Mouse (Mus musculus) heart, postnatal 4 days (tissue): ENCODE results near the gene Kcnn3. TPM values are rescaled to one million over a fixed set of nuclear protein-coding genes. Genes with fewer than 3 reads are reported as not detected.

Source experiments
- DNase-seq: peaks from one replicate; pipeline ENCODE4 v3.0.0; 2021
- total RNA-seq, 2 experiments: library from RNA; stranded (reverse); gene quantifications; 2 replicates each; pipeline ENCODE4 v1.2.3; 2021

Kcnn3 gene
- total RNA-seq, 2 experiments from 2014 or later, result 4.3 to 4.8 TPM

DNA sequence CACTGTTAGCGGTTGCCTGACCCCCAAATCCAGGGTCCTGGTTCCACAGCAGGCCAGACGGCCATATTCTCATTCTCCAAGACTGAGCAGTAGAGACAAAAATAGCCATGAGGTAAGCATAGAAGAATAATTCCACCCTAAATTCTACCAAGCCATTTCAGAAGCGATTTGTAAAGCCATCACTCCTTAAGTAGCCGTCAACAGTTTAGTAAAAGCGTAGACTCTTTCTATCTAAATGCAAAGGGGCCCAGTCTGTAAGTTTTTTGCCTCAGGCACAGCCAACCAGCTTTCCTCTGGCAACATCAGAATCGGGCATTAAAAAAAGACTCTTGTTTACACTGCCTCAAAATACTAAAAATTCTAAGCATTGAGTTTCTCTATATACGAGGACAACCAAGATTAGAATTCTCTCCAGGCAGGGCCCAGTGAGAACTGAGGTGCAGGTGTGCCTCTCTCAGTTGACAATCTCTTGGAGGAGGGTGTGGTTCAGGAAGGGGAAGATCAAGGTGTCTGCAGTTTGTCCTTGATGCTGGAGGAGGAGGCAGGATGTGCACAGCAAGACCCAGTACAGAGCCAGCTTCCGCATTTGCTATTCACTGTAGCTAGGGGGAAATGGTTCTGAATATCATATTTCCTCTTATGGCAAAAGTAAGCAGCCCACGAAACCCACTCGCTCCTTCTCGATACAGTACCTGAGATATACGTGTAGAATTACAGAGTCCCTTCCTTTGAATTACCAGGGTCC, 152.8 kb downstream of the Kcnn3 start:
- DNase-seq, result no peak

DNA sequence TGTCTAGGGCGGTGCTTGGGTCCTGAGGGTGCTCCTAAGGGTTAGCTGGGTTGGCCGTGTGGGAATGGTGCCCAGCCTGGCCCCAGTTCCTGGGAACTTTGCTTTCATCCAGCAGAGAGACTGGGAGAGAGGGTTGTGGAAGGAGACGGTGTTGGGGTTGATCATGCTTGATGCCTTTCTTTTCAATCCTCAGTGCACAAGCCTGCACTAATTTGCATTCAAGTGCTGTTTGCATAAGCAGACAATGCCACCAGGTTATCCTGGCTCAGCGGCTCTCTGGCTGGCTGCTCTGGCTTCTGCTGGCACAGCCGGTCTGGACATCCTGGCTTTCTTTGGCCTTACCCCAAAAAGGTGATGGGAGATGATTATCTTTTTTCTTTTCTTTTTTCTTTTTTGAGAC, 157.7 kb downstream of the Kcnn3 start:
- DNase-seq, result no peak

DNA sequence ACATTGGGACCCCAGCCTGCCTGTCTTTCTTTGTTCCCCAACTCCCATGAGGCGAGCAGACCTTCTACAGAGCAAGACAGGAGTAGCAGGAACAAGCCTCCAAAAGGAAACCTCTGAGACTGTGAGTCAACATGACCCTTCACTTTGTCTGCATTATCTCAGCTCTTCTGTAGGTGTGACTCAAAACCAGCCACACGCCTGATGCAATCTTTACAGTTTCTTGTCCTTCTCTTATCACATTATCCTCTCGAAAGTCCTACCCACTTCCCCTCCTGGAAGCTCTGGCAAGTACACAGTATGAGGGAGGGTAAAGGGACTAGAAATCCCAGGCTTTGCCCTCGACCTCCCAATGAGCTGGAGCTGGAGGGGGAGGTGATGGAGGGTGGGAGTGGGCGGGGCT, 166.1 kb downstream of the Kcnn3 start:
- no peak for DNase-seq

DNA sequence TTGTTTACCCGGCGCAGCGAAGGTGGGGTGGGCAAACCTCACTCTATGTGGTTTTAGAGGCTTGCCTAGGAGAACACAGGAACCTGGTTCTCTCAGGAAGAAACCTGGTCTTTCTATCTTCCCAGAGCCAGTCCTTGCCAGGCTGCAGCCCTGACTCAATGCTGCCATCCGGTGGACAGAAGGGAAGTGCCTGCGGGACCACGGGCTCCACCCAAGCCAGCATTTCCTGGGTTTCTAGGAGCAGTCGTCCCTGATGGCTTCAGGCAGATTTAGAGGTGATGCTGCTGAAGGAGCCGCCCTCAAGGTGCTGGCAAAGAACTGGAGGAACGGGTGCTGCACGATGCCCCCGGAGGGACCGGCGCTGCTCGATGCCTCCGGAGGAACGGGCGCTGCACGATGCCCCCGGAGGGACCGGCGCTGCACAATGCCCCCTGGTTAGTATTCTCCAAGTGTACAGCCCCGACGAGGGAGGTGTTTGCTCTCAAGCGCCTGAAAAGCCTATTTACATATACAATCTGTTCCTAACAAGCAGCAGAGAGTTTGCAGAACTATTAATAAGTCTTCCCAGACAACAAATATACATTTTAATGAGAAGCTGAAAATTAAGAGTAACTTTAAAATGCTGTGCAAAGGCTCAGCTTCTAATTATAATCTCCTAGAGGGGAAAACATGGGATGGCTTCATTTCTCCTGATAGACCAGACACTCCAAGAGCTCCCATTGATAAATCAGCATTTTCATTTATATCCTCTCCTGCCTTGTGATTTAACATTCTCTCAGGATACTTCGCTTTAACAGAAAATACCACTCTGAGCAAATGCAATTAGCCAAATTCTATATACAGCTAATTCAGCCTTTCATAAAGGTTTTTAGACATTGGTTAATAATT, 169.0 kb downstream of the Kcnn3 start:
- DNase-seq, result peak; percentile 92

DNA sequence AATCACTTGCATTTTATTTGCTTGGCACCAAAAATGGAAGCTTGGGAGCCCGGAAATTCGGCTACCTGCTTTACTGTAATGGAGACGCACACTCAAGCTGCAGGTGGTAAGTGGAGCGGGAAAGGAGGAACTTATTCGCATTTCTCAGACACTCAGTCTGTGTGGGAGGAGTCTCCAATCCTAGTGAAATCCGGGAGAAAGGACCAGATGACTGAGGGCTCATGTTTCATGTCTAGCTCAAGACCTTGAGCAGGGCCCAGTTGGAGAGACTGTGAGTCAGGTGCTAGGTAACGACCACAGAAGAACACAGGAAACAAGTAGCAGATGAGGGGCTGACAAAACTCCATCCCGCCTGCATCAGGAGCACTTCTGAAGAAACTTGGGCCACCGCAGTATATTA, 171.8 kb downstream of the Kcnn3 start:
- no peak for DNase-seq

DNA sequence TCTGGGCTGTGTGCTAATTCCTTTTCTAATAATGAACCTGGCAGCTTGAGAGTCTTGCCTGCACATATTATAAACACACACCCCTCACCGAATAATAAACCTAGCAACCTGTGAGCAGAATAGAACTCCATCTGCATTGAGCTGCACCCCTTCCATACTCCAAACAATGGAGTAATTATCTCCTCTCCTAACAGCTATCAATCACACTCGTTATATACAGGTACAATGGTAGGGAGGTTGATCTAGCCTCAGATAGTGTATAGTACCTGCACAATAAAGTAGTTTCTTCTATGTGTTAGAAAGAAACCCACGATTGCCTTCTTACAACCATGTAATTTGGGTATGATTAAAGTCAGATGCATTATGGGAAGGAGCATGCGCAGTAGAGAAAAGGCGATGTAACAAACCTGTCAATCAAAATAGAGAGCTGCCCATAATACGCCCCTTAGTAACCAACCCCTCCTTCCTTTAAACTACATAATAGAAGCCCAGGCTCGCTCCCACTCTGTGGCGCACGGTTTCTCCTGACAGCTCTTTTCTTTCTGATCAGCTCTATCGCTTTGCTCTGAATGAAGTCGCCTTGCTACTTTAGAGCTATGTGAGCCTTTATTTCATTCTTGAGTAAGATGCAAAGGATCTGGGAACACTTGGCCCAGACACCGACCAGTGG, 176.3 kb downstream of the Kcnn3 start:
- DNase-seq, result no peak

DNA sequence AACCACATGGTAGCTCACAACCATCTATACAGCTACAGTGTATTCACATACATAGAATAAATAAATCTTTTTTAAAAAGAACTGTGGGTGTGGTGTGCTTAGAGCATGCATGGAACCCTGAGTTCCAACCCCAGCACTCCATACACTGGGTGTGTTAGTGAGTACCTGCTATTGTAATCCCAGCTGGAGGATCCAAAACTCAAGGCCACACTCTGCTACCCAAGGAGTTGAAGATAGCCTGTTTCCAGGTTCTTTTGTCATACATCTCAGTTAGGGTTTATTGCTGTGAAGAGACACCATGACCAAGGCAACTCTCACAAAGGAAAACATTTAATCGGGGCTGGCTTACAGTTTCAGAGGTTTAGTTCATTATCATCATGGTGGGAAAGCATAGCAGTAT, 179.0 kb downstream of the Kcnn3 start:
- no peak for DNase-seq

DNA sequence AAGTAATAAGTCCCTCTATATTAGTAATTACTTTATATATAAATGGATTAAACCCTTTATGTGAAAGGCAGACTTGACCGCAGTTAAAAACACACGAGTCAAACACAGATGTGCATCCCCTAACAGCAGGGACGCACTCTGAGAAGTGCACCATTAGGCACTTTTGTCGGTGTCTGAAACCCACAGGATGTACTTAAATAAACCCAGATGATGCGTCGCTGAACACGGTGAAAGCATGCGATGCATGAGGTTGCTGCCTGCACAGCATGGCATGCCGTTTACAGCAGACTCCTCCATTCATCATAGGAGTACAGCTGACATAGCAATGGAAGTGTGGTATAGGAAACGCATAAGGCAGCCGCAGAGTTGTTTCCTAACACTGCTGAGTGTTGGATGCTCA, 180.5 kb downstream of the Kcnn3 start:
- no peak for DNase-seq

DNA sequence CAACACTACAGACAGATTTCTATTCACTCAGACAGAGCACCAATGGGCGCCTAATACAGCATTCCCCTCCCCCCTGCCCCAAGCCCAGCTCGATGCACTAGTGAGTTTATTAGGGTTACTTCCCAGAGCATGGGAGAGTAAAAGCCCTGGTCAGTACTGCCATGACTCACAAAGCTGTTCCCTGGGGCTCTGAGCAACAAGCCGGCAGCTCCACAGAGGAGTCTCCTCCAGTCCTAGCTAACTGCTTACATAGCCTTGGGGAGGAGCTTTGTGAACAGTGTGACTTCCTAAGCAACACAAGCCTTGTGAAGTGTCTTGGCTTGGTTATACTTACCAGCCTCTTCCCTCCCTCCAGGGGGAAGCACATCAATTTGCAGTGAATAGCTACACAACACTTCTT, 183.6 kb downstream of the Kcnn3 start:
- DNase-seq, result no peak

DNA sequence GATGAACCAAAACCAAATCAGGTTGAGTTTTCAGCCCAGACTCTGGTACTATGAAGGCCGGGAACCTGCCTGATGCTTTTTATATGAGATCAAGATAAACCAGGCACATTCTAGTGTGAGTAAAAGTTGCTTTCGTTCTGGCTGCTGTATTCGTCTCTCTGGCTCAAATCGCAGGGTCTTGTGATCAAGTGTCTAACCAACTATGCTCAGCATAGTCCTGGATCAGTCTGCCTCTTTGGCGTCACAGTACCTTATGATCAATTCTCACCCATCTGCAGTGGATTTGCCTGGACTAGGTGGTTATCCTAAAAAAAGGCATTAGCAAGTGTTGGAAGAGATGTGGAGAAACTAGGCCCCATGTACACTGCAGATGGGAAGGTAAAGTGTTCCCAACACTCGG, 184.1 kb downstream of the Kcnn3 start:
- no peak for DNase-seq

DNA sequence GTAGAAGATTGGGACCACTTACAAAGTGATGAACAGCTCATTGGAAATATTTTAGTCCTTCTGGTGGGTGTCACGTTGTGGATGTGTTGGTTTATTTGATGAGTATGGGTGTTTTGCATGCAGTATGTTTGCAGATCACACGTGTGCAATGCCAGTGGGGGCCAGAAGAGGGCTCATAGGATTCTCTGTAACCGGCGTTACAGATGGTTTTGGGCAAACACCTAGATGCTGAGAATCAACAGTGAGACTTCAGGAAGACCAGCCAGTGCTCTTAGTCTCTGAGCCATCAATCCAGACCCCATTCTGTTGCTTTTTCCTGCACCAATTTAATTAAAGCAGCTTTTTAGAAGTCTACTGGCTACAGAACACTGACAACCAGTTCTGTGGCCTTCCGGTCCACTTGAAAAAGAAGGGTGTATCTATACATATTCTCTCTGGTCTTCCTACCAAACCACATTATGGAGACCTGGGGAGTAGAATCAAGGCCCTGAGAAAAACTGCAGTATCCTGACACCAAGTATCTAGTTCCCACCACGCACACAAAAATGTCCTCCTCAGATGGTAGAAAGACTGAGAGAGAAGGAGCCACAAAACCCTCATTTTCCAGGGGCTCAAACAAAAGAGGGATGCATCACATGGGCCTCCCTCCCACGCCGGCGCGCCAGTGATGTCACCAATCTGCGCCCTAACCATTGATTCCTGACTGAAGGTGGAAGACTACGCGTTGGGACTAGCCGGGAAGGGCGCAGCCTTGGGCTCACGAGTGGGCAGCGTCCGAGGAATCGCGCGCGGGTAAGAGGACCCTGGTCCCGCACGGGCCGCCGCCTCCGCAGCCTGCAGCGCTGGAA, 194.6 kb downstream of the Kcnn3 start, which contains the start of gene Adar:
Adar (plus strand) TSS at position 664 of the 848 bp plus-strand sequence.
- DNase-seq, result peak; percentile 83

DNA sequence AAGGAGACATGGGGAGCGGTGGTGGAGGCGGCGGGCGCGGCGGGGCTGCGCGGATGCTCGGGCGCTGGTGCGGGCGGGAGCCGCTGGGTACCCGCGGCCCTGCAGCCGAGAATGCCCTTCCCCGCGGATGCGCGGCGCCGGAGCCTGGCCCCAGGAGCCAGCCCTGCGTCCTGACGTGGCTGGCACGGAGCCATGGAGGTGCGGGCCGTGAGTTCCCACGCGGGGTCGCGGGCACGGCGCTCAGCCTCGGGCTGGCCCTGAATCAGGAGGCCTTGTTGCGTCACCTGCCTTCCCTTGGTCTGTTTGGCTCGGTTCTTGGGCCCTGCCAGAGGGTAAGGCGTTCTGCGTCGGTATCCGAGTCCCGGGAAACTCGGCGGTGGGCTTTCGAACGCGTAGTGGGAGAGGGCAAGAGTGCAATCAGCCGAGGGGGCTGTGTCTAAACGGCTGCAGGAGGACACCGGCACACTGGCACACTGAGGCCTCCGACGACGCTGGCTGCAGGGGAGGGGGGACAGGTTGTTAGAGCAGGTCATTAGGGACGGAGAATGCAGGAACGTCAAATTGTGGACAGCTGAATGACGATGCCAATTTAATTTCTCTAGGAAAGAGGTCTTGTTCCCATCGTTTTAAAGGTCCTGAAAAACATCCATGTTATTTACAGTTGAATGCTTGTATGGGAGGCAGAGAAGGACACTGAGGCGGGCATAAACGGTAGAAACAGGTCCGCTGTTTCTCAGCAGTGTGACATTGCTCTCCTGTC, 195.4 kb downstream of the Kcnn3 start:
- DNase-seq, result peak; percentile 42

DNA sequence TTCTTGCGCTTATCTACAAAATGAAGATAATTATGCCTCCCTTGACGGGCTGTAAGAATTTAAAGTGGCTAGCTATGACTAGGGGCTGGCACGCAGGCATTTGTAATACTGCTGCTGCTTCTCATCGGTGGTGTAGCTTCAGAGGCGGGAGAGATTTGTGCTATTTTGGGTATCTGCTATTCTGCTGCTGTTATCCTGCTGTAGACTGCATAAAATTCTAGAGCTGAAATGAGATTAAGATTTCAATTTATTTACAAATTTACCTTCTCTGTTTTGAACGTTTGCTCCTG, 195.9 kb downstream of the Kcnn3 start:
- DNase-seq, result no peak

DNA sequence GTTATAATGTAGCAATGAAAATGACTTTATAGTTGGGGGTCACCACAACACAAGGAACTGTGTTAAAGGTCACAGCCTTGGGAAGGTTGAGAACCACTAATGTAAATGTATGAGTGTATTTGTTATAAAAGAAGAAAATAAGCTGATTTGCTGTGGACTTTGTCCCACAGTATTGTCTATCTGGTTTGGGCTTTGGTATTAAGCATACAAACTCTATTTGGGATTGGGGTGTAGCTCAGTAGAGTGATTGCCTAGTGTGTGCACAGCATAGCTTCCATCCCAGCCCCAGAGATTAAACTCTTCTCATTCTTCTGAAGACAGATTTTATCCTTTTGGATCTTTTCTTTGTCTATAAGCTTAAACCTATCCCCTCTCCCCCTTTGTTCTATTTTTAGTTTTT, 202.1 kb downstream of the Kcnn3 start:
- DNase-seq, result no peak

DNA sequence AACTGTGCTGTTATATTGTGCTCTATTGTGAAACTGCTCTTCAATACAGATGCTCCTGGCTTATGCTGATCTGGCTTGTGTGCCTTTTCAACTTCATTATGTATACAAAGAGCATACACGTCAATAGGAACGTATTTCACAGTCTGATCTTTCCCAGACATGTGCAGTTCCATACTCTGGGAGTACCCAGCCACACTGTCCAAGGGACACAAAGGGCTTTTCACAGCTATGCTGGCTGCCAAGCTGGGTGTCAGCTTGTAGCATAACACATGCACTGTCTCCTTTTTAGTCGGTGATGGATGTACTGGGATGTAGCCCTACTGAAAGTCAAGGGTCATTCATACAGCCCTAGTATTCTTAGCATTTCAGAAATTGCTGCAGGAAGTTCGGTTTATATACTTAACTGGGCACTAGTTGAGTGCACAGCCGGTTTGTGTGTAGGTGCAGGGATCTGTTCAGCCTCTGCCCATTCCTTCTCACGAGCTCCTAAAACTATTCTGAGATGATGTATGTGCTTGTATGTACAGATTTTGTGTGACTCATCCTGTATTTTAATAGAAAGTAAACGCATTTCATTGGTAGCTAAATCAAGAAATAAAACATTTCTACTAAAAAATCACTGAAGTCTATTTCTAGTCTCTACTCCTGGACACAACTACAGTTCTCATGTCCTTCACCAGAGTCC, 203.6 kb downstream of the Kcnn3 start:
- DNase-seq, result no peak

Other genes starting within 250 kb of the Kcnn3 start
- 10 to 100 TPM; 24.9 to 28.0 TPM for gene Slc50a1, start 249.6 kb upstream of the Kcnn3 start, total RNA-seq
- 10 to 100 TPM; 37.9 to 42.0 TPM for gene Efna1, start 239.0 kb upstream of the Kcnn3 start, total RNA-seq
- under 1 TPM in 1 of 2 experiments, not detected in 1; 0.26 TPM for gene Efna3, start 197.2 kb upstream of the Kcnn3 start, total RNA-seq
- 1 to 10 TPM; 3.1 to 3.7 TPM for gene Efna4, start 182.1 kb upstream of the Kcnn3 start, total RNA-seq
- 10 to 100 TPM; 93.6 to 95.2 TPM for gene Adam15, start 170.2 kb upstream of the Kcnn3 start, total RNA-seq
- gene Dcst2, start 158.2 kb upstream of the Kcnn3 start, total RNA-seq, result under 1 TPM; 0.14 to 0.23 TPM
- under 1 TPM; 0.21 to 0.72 TPM for gene Dcst1, start 154.9 kb upstream of the Kcnn3 start, total RNA-seq
- gene Zbtb7b, start 125.4 kb upstream of the Kcnn3 start, total RNA-seq, result 10 to 100 TPM; 13.8 to 15.1 TPM
- under 1 TPM in 1 of 2 experiments, not detected in 1; 0.68 TPM for gene Lenep, start 117.4 kb upstream of the Kcnn3 start, total RNA-seq
- gene Flad1, start 108.3 kb upstream of the Kcnn3 start, total RNA-seq, result 10 to 100 TPM; 30.7 to 33.0 TPM
- 10 to 100 TPM; 62.8 to 64.3 TPM for gene Cks1b, start 101.8 kb upstream of the Kcnn3 start, total RNA-seq
- gene Shc1, start 101.7 kb upstream of the Kcnn3 start, total RNA-seq, result 10 to 100 TPM; 68.8 to 69.2 TPM
- 10 to 100 TPM; 20.3 to 22.1 TPM for gene Pygo2, start 90.0 kb upstream of the Kcnn3 start, total RNA-seq
- 10 to 100 TPM; 66.0 to 73.8 TPM for gene Pbxip1, start 83.5 kb upstream of the Kcnn3 start, total RNA-seq
- gene Pmvk, start 65.6 kb upstream of the Kcnn3 start, total RNA-seq, result 10 to 100 TPM; 11.3 to 13.3 TPM
- 10 to 100 TPM; 20.4 to 21.5 TPM for gene Adar, start 194.9 kb downstream of the Kcnn3 start, total RNA-seq
- under 1 TPM; 0.09 to 0.17 TPM for gene Chrnb2, start 244.5 kb downstream of the Kcnn3 start, total RNA-seq